Mouse (Mus musculus): ENCODE results near the gene Cwc22. TPM values are rescaled to one million over a fixed set of nuclear protein-coding genes. Genes with fewer than 3 reads are reported as not detected.

Gene Cwc22
- polyA plus RNA-seq, 1 experiment from 2014 or later, result 29.5 TPM

DNA sequence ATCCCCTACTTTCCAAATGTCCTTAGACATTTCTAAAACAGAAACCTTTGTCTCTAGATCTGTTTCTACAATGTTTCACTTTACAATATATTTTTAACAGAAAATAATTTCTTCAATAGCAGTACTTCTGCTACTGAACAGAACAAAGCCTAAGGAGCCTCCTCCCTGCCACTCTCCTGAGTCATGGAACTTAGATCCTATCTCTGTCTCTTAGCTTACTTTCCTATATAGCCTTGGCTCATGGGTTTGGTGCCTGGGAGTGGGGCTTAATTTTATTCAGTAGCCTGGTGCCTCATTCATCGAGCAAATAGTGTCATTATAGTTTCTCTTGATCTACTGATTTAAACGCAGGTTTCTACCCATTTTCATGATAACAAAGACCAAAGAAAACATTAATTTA is 4.2 kb downstream of the Cwc22 start:
- H3K9me3 ChIP-seq, result no peaks in the 10 kb centered on the region
- H3K9ac ChIP-seq, result no peak overlapping the region
- 0 out of 2 replicates have a peak, but pooled peaks cover 3% of the 10 kb centered on the region for H3K36me3 ChIP-seq
- H3K4me1 ChIP-seq, result no peaks in the 10 kb centered on the region
- no peak for ATAC-seq (ENCODE audit: insufficient read depth, low FRiP score, low read depth)
- H3K4me2 ChIP-seq, result no peak overlapping the region
- H3K27me3 ChIP-seq (replicated peaks), result no peaks in the 10 kb centered on the region
- WGBS, result 84% methylated on average over 2 of the region's 2 CpGs
- H3K4me3 ChIP-seq (replicated peaks), result no peak overlapping the region
- H3K27ac ChIP-seq, result no peak overlapping the region

- Histone ChIP-seq H3K4me1 (no peaks in the 10 kb centered on the region), H3K9me3 (no peaks in the 10 kb centered on the region), H3K9ac (no peak overlapping the region), H3K27me3 (replicated peaks) (no peaks in the 10 kb centered on the region), H3K4me2 (no peak overlapping the region), H3K27ac (no peak overlapping the region), H3K36me3 (peaks cover 6% of the 10 kb centered on the region), H3K4me3 (replicated peaks) (no peak overlapping the region)
- 90% methylated on average over 4 of the region's 4 CpGs for WGBS
- ATAC-seq (ENCODE audit: insufficient read depth, low FRiP score, low read depth), result no peak
Measured at GRCm38 (mm10) chr2:77938317-77938716, 7.9 kb downstream of the Cwc22 start.

- no peak for ATAC-seq (ENCODE audit: insufficient read depth, low FRiP score, low read depth)
- H3K4me3 ChIP-seq (replicated peaks), result no peak overlapping the region
- H3K27me3 ChIP-seq (replicated peaks), result no peaks in the 10 kb centered on the region
- H3K4me2 ChIP-seq, result no peak overlapping the region
- WGBS, result 87% methylated on average over 3 of the region's 3 CpGs
- no peaks in the 10 kb centered on the region for H3K4me1 ChIP-seq
- H3K36me3 ChIP-seq, result peaks cover 6% of the 10 kb centered on the region
- no peaks in the 10 kb centered on the region for H3K9me3 ChIP-seq
- no peak overlapping the region for H3K27ac ChIP-seq
- H3K9ac ChIP-seq, result no peak overlapping the region
Measured at GRCm38 (mm10) chr2:77937818-77938217, 8.4 kb downstream of the Cwc22 start.

GRCm38 (mm10) chr2:77934138-77934537 is 12.0 kb downstream of the Cwc22 start:
- Histone ChIP-seq H3K27me3 (replicated peaks) (no peaks in the 10 kb centered on the region), H3K36me3 (peaks cover 18% of the 10 kb centered on the region), H3K9me3 (no peaks in the 10 kb centered on the region), H3K4me3 (replicated peaks) (no peak overlapping the region), H3K27ac (no peak overlapping the region), H3K9ac (no peak overlapping the region), H3K4me1 (no peaks in the 10 kb centered on the region), H3K4me2 (no peak overlapping the region)
- ATAC-seq (ENCODE audit: insufficient read depth, low FRiP score, low read depth), result no peak
- WGBS, result 91% methylated on average over 4 of the region's 4 CpGs

DNA sequence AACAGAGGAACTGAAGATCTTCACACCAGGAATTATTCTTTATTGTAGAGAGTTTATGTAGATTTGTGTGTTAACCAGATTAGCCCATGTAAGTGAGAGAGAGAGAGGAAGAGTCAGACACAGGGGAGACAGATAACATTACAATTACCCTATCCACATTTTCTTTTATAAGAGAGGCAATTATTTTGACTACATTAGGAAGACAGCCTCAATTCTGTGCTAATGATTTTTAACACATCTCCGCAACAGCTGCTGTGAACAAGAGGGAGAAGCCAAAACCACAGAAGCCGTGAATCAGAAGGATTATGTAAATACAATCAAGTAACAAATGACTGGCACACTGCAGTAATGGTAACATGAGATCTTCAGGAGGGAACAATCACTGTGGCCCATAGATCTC is 12.5 kb downstream of the Cwc22 start:
- no peak for ATAC-seq (ENCODE audit: insufficient read depth, low FRiP score, low read depth)
- 64% methylated on average over 2 of the region's 2 CpGs for WGBS
- Histone ChIP-seq H3K9me3 (no peaks in the 10 kb centered on the region), H3K27ac (no peak overlapping the region), H3K4me2 (no peak overlapping the region), H3K4me3 (replicated peaks) (no peak overlapping the region), H3K27me3 (replicated peaks) (no peaks in the 10 kb centered on the region), H3K4me1 (no peaks in the 10 kb centered on the region), H3K9ac (no peak overlapping the region), H3K36me3 (peaks cover 20% of the 10 kb centered on the region)

DNA sequence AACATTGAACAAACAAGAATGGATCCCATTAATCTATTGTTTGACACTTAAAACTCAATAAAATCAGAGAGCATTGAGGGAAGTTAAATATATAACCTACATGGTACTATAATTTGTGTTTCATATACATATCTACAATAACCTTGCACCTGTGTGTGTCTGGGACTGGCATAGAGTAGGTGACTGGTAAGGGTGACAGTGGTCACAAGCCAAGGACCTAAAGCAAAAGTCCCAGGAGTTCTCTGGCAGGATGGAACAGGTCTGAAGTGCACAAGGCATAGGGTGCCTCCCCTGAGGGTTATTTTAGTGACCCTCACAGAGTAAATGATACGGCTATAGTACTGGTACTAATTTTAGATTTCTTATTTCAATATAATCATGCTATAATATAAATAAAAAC is 14.2 kb downstream of the Cwc22 start:
- H3K9me3 ChIP-seq, result no peaks in the 10 kb centered on the region
- H3K4me1 ChIP-seq, result no peaks in the 10 kb centered on the region
- no peak overlapping the region for H3K9ac ChIP-seq
- H3K36me3 ChIP-seq, result peaks cover 30% of the 10 kb centered on the region
- ATAC-seq (ENCODE audit: insufficient read depth, low FRiP score, low read depth), result no peak
- H3K4me3 ChIP-seq (replicated peaks), result no peak overlapping the region
- no peaks in the 10 kb centered on the region for H3K27me3 ChIP-seq (replicated peaks)
- WGBS, result 96% methylated on average over 1 of the region's 1 CpGs
- H3K27ac ChIP-seq, result no peak overlapping the region
- H3K4me2 ChIP-seq, result no peak overlapping the region

DNA sequence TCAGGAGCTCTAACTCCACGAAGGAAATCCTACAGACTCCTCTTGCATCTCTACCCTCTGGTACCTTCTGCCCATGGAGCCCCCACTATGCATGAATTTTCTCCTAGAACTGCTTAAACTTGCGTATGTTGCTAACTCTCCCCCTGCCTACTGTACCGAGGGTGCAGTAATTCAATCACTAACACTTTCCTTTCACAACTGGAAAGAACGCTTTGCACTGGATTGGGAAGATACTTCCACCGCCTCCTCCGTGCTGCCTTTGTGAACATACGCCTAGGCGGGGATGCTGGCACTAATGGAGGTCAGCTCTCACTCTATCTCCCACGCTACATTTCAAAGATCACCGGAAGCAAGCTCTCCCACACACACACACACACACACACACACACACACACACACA is 17.8 kb downstream of the Cwc22 start:
- no peak for ATAC-seq (ENCODE audit: insufficient read depth, low FRiP score, low read depth)
- Histone ChIP-seq H3K4me1 (no peaks in the 10 kb centered on the region), H3K27ac (no peak overlapping the region), H3K36me3 (peaks cover 38% of the 10 kb centered on the region), H3K27me3 (replicated peaks) (no peaks in the 10 kb centered on the region), H3K4me3 (replicated peaks) (no peak overlapping the region), H3K9ac (no peak overlapping the region), H3K9me3 (no peaks in the 10 kb centered on the region), H3K4me2 (no peak overlapping the region)
- WGBS, result 89% methylated on average over 10 of the region's 10 CpGs

DNA sequence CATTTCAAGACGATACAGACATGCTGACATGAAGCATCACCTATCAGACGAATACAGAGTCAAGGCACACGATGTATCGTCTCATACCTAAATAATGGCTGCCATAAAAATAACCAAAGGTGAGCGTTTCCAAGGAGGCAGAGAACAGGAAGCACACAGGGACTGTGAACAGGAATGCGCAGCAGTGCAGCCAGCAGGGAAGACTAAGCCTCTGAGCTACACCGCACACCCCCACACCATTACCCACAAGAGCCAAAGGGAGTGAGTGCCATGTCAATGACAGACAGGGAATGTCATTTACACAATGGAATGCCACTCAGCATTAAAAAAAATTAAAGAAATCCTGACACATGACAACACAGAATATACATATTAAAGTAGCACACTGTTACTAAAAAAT is 19.7 kb downstream of the Cwc22 start:
- Histone ChIP-seq H3K9ac (no peak overlapping the region), H3K27me3 (replicated peaks) (no peaks in the 10 kb centered on the region), H3K9me3 (no peaks in the 10 kb centered on the region), H3K36me3 (peaks cover 41% of the 10 kb centered on the region), H3K4me1 (no peaks in the 10 kb centered on the region), H3K27ac (no peak overlapping the region), H3K4me2 (no peak overlapping the region), H3K4me3 (replicated peaks) (no peak overlapping the region)
- 87% methylated on average over 7 of the region's 7 CpGs for WGBS
- no peak for ATAC-seq (ENCODE audit: insufficient read depth, low FRiP score, low read depth)

GRCm38 (mm10) chr2:77925997-77926396 is 20.2 kb downstream of the Cwc22 start:
- ATAC-seq (ENCODE audit: insufficient read depth, low FRiP score, low read depth), result no peak
- WGBS, result 85% methylated on average over 2 of the region's 2 CpGs

DNA sequence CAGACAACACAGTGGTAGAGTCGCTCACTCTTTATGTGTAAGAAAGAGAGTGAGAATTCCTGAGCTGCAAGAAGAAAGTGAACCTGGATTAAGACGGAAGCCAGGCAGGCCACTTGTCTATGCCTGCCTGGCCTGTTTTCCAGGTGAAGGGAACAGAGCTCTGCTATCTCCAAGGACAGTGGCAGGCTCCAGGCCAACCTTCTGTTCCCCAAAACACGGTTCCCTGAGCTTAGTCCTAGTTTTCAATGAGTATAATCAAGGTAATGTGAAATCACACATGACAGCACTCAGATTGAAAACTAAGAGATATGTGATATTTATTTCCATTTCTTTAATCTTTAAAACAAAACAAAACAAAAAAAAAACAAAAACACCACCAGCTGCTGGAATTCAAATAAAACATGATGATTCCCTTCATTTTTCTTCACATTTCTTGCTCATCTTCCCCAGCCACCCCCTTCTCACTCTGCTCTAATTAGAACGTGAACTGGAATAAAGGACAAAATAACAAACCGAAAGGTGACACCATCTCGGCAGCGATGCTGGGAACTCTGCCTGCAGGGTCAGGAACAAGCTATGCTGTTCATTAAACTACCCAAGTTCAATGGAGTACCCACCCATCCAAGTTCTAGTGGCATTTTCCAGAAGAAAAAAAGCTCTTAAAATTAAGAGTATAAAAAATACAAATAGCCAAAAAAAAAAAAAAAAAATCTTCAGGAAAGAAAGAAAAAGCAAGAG is 20.8 kb downstream of the Cwc22 start:
- ATAC-seq (ENCODE audit: insufficient read depth, low FRiP score, low read depth), result no peak
- H3K4me3 ChIP-seq (replicated peaks), result no peak overlapping the region
- H3K9me3 ChIP-seq, result no peaks in the 10 kb centered on the region
- no peak overlapping the region for H3K4me2 ChIP-seq
- no peaks in the 10 kb centered on the region for H3K4me1 ChIP-seq
- H3K27me3 ChIP-seq (replicated peaks), result no peaks in the 10 kb centered on the region
- H3K36me3 ChIP-seq, result peaks cover 33% of the 10 kb centered on the region
- H3K27ac ChIP-seq, result no peak overlapping the region
- no peak overlapping the region for H3K9ac ChIP-seq
- WGBS, result 76% methylated on average over 7 of the region's 7 CpGs

More at GRCm38 (mm10) chr2:77925997-77926396, 20.2 kb downstream of the Cwc22 start:
- Histone ChIP-seq H3K4me3 (replicated peaks) (no peak overlapping the region), H3K4me1 (no peaks in the 10 kb centered on the region), H3K4me2 (no peak overlapping the region), H3K27me3 (replicated peaks) (no peaks in the 10 kb centered on the region), H3K9me3 (no peaks in the 10 kb centered on the region), H3K27ac (no peak overlapping the region), H3K36me3 (peaks cover 36% of the 10 kb centered on the region), H3K9ac (no peak overlapping the region)

- Histone ChIP-seq H3K4me3 (replicated peaks) (no peak overlapping the region), H3K9me3 (no peaks in the 10 kb centered on the region), H3K4me1 (no peaks in the 10 kb centered on the region), H3K9ac (no peak overlapping the region), H3K27me3 (replicated peaks) (no peaks in the 10 kb centered on the region), H3K4me2 (no peak overlapping the region), H3K36me3 (peaks cover 27% of the 10 kb centered on the region), H3K27ac (no peak overlapping the region)
- ATAC-seq (ENCODE audit: insufficient read depth, low FRiP score, low read depth), result no peak
- 93% methylated on average over 3 of the region's 3 CpGs for whole genome bisulfite sequencing
Measured at GRCm38 (mm10) chr2:77924003-77924402, 22.2 kb downstream of the Cwc22 start.

DNA sequence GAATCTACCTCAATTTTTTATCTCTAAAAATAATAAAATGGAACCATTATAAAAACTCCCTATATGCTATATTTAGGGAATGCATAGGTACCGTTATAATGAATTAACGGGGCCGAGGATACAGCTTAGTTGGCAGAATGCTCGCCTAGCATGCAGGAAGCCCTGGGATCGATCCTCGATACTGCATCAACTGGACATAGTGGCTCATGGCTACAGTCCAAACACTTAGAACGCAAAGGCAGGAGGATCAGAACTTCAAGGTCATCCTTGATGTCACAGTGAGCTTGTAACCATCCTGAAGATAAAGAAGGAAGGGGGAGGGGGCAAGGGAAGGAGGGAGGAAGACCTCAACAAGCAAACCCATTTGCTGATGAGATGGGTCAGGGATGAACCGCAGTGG is 23.0 kb downstream of the Cwc22 start:
- WGBS, result 92% methylated on average over 8 of the region's 8 CpGs
- H3K4me1 ChIP-seq, result no peaks in the 10 kb centered on the region
- no peaks in the 10 kb centered on the region for H3K27me3 ChIP-seq (replicated peaks)
- no peak overlapping the region for H3K27ac ChIP-seq
- H3K4me3 ChIP-seq (replicated peaks), result no peak overlapping the region
- H3K4me2 ChIP-seq, result no peak overlapping the region
- H3K36me3 ChIP-seq, result peaks cover 24% of the 10 kb centered on the region
- H3K9me3 ChIP-seq, result no peaks in the 10 kb centered on the region
- no peak overlapping the region for H3K9ac ChIP-seq
- no peak for ATAC-seq (ENCODE audit: insufficient read depth, low FRiP score, low read depth)

- 81% methylated on average over 4 of the region's 4 CpGs for WGBS
- Histone ChIP-seq H3K9me3 (no peaks in the 10 kb centered on the region), H3K4me1 (no peaks in the 10 kb centered on the region), H3K4me2 (no peak overlapping the region), H3K4me3 (replicated peaks) (no peak overlapping the region), H3K36me3 (peaks cover 22% of the 10 kb centered on the region), H3K27me3 (replicated peaks) (no peaks in the 10 kb centered on the region), H3K27ac (no peak overlapping the region), H3K9ac (no peak overlapping the region)
- ATAC-seq (ENCODE audit: insufficient read depth, low FRiP score, low read depth), result no peak
Measured at GRCm38 (mm10) chr2:77921307-77921706, 24.9 kb downstream of the Cwc22 start.

All from stomach, embryonic 15.5 days (tissue).